Mouse (Mus musculus) stomach, postnatal 0 days (tissue): ENCODE measurements around the gene Dtnbp1.

Experiments used
- CTCF ChIP-seq: IDR thresholded peaks from 2 replicates; pipeline ENCODE4 v1.5.1; 2016; ENCODE audit warnings: antibody characterized with exemption, low read depth, mild to moderate bottlenecking, moderate library complexity
- EP300 ChIP-seq: optimal IDR thresholded peaks from 2 replicates; pipeline ENCODE3; 2016; ENCODE audit warnings: antibody characterized with exemption

DNA sequence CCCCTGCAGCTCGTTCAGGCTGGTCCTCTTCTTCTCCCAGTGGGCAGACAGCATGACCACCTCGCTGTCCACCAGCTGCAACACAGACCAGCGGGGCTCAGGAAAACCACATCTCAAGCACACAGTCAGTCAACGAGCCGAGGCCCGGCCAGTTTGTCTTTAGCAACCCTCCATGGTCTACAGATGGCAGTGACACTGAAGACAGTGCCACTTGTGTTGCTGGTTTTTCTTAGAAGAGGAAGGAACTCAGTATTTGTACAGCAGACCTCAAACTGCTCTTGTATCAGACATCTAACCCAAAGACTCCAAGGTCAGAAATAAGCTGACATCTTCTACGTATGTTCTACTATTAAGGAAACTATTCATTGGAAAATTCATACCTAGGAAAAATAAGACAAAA, 19.1 kb downstream of the Dtnbp1 start:
- no peak for TF ChIP-seq CTCF
- TF ChIP-seq EP300 = no peak
